Mouse (Mus musculus): ENCODE data around the gene Pmepa1.

Gene Pmepa1

GRCm38 (mm10) chr2:173226792-173227191 is 49.5 kb downstream of the Pmepa1 start:
- no peak for DNase-seq (ENCODE audit: low read depth, low spot score)

GRCm38 (mm10) chr2:173225906-173226305 is 50.4 kb downstream of the Pmepa1 start:
- no peak for DNase-seq (ENCODE audit: low read depth, low spot score)

GRCm38 (mm10) chr2:173224832-173225231 is 51.5 kb downstream of the Pmepa1 start:
- no peak for DNase-seq (ENCODE audit: low read depth, low spot score)

- no peak for DNase-seq (ENCODE audit: low read depth, low spot score)
Observed at GRCm38 (mm10) chr2:173224097-173224496, 52.2 kb downstream of the Pmepa1 start.

GRCm38 (mm10) chr2:173223496-173223895 is 52.8 kb downstream of the Pmepa1 start:
- DNase-seq (ENCODE audit: low read depth, low spot score) = no peak

GRCm38 (mm10) chr2:173220754-173221153 is 55.6 kb downstream of the Pmepa1 start:
- no peak for DNase-seq (ENCODE audit: low read depth, low spot score)

- peak; percentile 68 for DNase-seq (ENCODE audit: low read depth, low spot score)
Observed at GRCm38 (mm10) chr2:173219256-173219954, 56.9 kb downstream of the Pmepa1 start.

GRCm38 (mm10) chr2:173218416-173219141 is 57.8 kb downstream of the Pmepa1 start, which contains the start of gene Zbp1:
Gene Zbp1 (minus strand): TSS chr2:173218923.
- DNase-seq (ENCODE audit: low read depth, low spot score) = peak; percentile 80

GRCm38 (mm10) chr2:173217763-173218258 is 58.5 kb downstream of the Pmepa1 start:
- no peak for DNase-seq (ENCODE audit: low read depth, low spot score)

- no peak for DNase-seq (ENCODE audit: low read depth, low spot score)
Observed at GRCm38 (mm10) chr2:173217246-173217645, 59.1 kb downstream of the Pmepa1 start.

GRCm38 (mm10) chr2:173216840-173217239 is 59.5 kb downstream of the Pmepa1 start:
- no peak for DNase-seq (ENCODE audit: low read depth, low spot score)

GRCm38 (mm10) chr2:173212227-173212626 is 64.1 kb downstream of the Pmepa1 start:
- no peak for DNase-seq (ENCODE audit: low read depth, low spot score)

- DNase-seq (ENCODE audit: low read depth, low spot score) = no peak
Observed at GRCm38 (mm10) chr2:173209091-173209815, 67.1 kb downstream of the Pmepa1 start.

GRCm38 (mm10) chr2:173207051-173207450 is 69.3 kb downstream of the Pmepa1 start:
- no peak for DNase-seq (ENCODE audit: low read depth, low spot score)

GRCm38 (mm10) chr2:173205563-173206099 is 70.7 kb downstream of the Pmepa1 start:
- DNase-seq (ENCODE audit: low read depth, low spot score) = peak; percentile 22

GRCm38 (mm10) chr2:173204671-173205070 is 71.7 kb downstream of the Pmepa1 start:
- no peak for DNase-seq (ENCODE audit: low read depth, low spot score)

- no peak for DNase-seq (ENCODE audit: low read depth, low spot score)
Observed at GRCm38 (mm10) chr2:173203726-173204125, 72.6 kb downstream of the Pmepa1 start.

GRCm38 (mm10) chr2:173202924-173203689 is 73.2 kb downstream of the Pmepa1 start:
- no peak for DNase-seq (ENCODE audit: low read depth, low spot score)

GRCm38 (mm10) chr2:173194796-173195195 is 81.5 kb downstream of the Pmepa1 start:
- DNase-seq (ENCODE audit: low read depth, low spot score) = no peak

- DNase-seq (ENCODE audit: low read depth, low spot score) = no peak
Observed at GRCm38 (mm10) chr2:173187182-173187855, 89.0 kb downstream of the Pmepa1 start.
